ENCODE assay signal across 17 mouse cellular contexts in genomic region chr6:13812157-13812556, GRCm38 (mm10).
"Had no signal": no experiment of that assay in that cellular context is flagged by ENCODE, and none has a peak within 500 bp of the region (broad histone marks: within the 10 kb centered on the region; RNA-seq: fewer than 3 reads in every experiment).

No protein-coding gene starts in this region.

- ATAC-seq: liver, postnatal 0 days; midbrain, embryonic 16.5 days had no signal

- H3K4me1 ChIP-seq: limb, embryonic 12.5 days; liver, embryonic 13.5 days; lung, embryonic 15.5 days; megakaryocyte, embryonic 14.5 days; neural tube, embryonic 13.5 days had no signal

- H3K4me3 ChIP-seq: limb, embryonic 12.5 days; liver, embryonic 13.5 days; lung, embryonic 15.5 days; megakaryocyte, embryonic 14.5 days; neural tube, embryonic 13.5 days had no signal

- H3K9ac ChIP-seq: limb, embryonic 12.5 days; liver, embryonic 13.5 days; liver, postnatal 0 days; lung, embryonic 15.5 days; neural tube, embryonic 13.5 days had no signal

- DNase-seq: kidney, postnatal 10 days; liver; liver, embryonic 13.5 days; liver, postnatal 0 days; lung, postnatal 14 days; retina, postnatal 1 day; right cerebral cortex, postnatal 4 days; spleen, adult 18-20 months; thymus, adult 18-20 months; thymus, postnatal 14 days had no signal

- H3K9me3 ChIP-seq: limb, embryonic 12.5 days; liver, embryonic 13.5 days; lung, embryonic 15.5 days; megakaryocyte, embryonic 14.5 days; neural tube, embryonic 13.5 days had no signal

- H3K27me3 ChIP-seq: limb, embryonic 12.5 days; liver, embryonic 13.5 days; lung, embryonic 15.5 days; megakaryocyte, embryonic 14.5 days; neural tube, embryonic 13.5 days had no signal

- H3K36me3 ChIP-seq: limb, embryonic 12.5 days; liver, embryonic 13.5 days; lung, embryonic 15.5 days; neural tube, embryonic 13.5 days had no signal

- H3K4me2 ChIP-seq: limb, embryonic 12.5 days; liver, embryonic 13.5 days; lung, embryonic 15.5 days; midbrain, embryonic 11.5 days; neural tube, embryonic 13.5 days had no signal

- H3K27ac ChIP-seq: limb, embryonic 12.5 days; liver, embryonic 13.5 days; lung, embryonic 15.5 days; macrophage; neural tube, embryonic 13.5 days had no signal
